ENCODE assay signal across 15 mouse cellular contexts in genomic region chr15:32034790-32035189, GRCm38 (mm10).
A peak's percentile ranks its signal among the peaks of the same experiment; 100 is the strongest.
DNase-seq lines count a peak whose midpoint lies in the region; ATAC-seq and TF ChIP-seq lines count a peak whose summit lies in the region.
"Had no signal": no experiment of that assay in that cellular context is flagged by ENCODE, and none has a peak within 500 bp of the region (broad histone marks: within the 10 kb centered on the region; RNA-seq: fewer than 3 reads in every experiment).

No protein-coding gene starts in this region.

- ATAC-seq in kidney, postnatal 0 days (replicated peaks; ENCODE audit: low FRiP score, low read depth) = no peak
- ATAC-seq in embryonic facial prominence, embryonic 11.5 days (replicated peaks; ENCODE audit: insufficient number of reproducible peaks, low FRiP score, low TSS enrichment, low read depth) = 0 out of 2 replicates have a peak, but pooled peaks have one; percentile 14
- peak; percentile 87 for ATAC-seq in hindbrain, embryonic 15.5 days (ENCODE audit: low FRiP score, low read depth)
- ATAC-seq in neural tube, embryonic 12.5 days (ENCODE audit: low FRiP score, low read depth) = 0 out of 2 replicates have a peak, but pooled peaks have one; percentile 13
- ATAC-seq: intestine, embryonic 16.5 days; lung, postnatal 0 days had no signal

- H3K9ac ChIP-seq in kidney, postnatal 0 days (ENCODE audit: low read depth, low read length) = no peak overlapping the region
- no peak overlapping the region for H3K9ac ChIP-seq in embryonic facial prominence, embryonic 11.5 days (replicated peaks; ENCODE audit: low read length)
- H3K9ac ChIP-seq in hindbrain, embryonic 15.5 days = no peak overlapping the region
- no peak overlapping the region for H3K9ac ChIP-seq in neural tube, embryonic 12.5 days
- H3K9ac ChIP-seq: limb, embryonic 12.5 days had no signal

- no peaks in the 10 kb centered on the region for H3K27me3 ChIP-seq in kidney, postnatal 0 days (ENCODE audit: insufficient read depth, low read length)
- no peaks in the 10 kb centered on the region for H3K27me3 ChIP-seq in embryonic facial prominence, embryonic 11.5 days (ENCODE audit: control insufficient read depth, insufficient read depth, low read length)
- no peaks in the 10 kb centered on the region for H3K27me3 ChIP-seq in hindbrain, embryonic 15.5 days
- no peaks in the 10 kb centered on the region for H3K27me3 ChIP-seq in neural tube, embryonic 12.5 days (replicated peaks)
- no peaks in the 10 kb centered on the region for H3K27me3 ChIP-seq in thymus, adult 2 months (ENCODE audit: control insufficient read depth, insufficient read depth, low read length)
- H3K27me3 ChIP-seq: limb, embryonic 12.5 days had no signal

- H3K4me2 ChIP-seq in kidney, postnatal 0 days (ENCODE audit: low read length) = no peak overlapping the region
- no peak overlapping the region for H3K4me2 ChIP-seq in embryonic facial prominence, embryonic 11.5 days (ENCODE audit: low read depth, low read length)
- H3K4me2 ChIP-seq in hindbrain, embryonic 15.5 days = 0 out of 2 replicates have a peak overlapping the region, but pooled peaks have one; percentile 6
- H3K4me2 ChIP-seq in neural tube, embryonic 12.5 days (replicated peaks) = no peak overlapping the region
- H3K4me2 ChIP-seq: limb, embryonic 12.5 days had no signal

- H3K27ac ChIP-seq in kidney, postnatal 0 days = no peak overlapping the region
- H3K27ac ChIP-seq in embryonic facial prominence, embryonic 11.5 days (replicated peaks; ENCODE audit: low read depth, low read length) = no peak overlapping the region
- H3K27ac ChIP-seq in hindbrain, embryonic 15.5 days (replicated peaks) = no peak overlapping the region
- no peak overlapping the region for H3K27ac ChIP-seq in neural tube, embryonic 12.5 days
- no peak overlapping the region for H3K27ac ChIP-seq in thymus, adult 2 months (ENCODE audit: control insufficient read depth, insufficient read depth, low read length)
- H3K27ac ChIP-seq: limb, embryonic 12.5 days; stomach, postnatal 0 days had no signal

- no peak for TF ChIP-seq POLR2A in thymus, adult 2 months (IDR thresholded peaks at IDR 0.05; ENCODE audit: control insufficient read depth, extremely low read depth, insufficient read depth, low read length, poor library complexity)

- H3K36me3 ChIP-seq in kidney, postnatal 0 days (ENCODE audit: insufficient read depth, low read length) = no peaks in the 10 kb centered on the region
- H3K36me3 ChIP-seq in embryonic facial prominence, embryonic 11.5 days (replicated peaks; ENCODE audit: control insufficient read depth, insufficient read depth, low read depth, low read length) = no peaks in the 10 kb centered on the region
- no peaks in the 10 kb centered on the region for H3K36me3 ChIP-seq in hindbrain, embryonic 15.5 days
- no peaks in the 10 kb centered on the region for H3K36me3 ChIP-seq in neural tube, embryonic 12.5 days
- H3K36me3 ChIP-seq in thymus, adult 2 months (ENCODE audit: control insufficient read depth, insufficient read depth, low read length) = no peaks in the 10 kb centered on the region
- H3K36me3 ChIP-seq: limb, embryonic 12.5 days had no signal

- DNase-seq in kidney, postnatal 0 days (ENCODE audit: low spot score) = peak; percentile 28
- DNase-seq in kidney, postnatal 36 days = no peak
- DNase-seq in embryonic facial prominence, embryonic 11.5 days (ENCODE audit: low spot score) = peak; percentile 47
- DNase-seq in testis, postnatal 10 days (ENCODE audit: low spot score) = no peak
- no peak for DNase-seq in adrenal gland, adult 8-10 months
- DNase-seq in thymus, adult 2 months = no peak
- DNase-seq: cerebellum, adult 11 months; heart, adult 18-20 months had no signal

- no peaks in the 10 kb centered on the region for H3K4me1 ChIP-seq in kidney, postnatal 0 days (replicated peaks; ENCODE audit: insufficient read depth, low read length)
- H3K4me1 ChIP-seq in embryonic facial prominence, embryonic 11.5 days (ENCODE audit: control insufficient read depth, insufficient read depth, low read length) = no peaks in the 10 kb centered on the region
- H3K4me1 ChIP-seq in hindbrain, embryonic 15.5 days (replicated peaks) = peaks cover 10% of the 10 kb centered on the region
- H3K4me1 ChIP-seq in neural tube, embryonic 12.5 days = 0 out of 2 replicates have a peak, but pooled peaks cover 4% of the 10 kb centered on the region
- H3K4me1 ChIP-seq in thymus, adult 2 months (replicated peaks; ENCODE audit: control insufficient read depth, insufficient read depth, low read length) = no peaks in the 10 kb centered on the region

- H3K9me3 ChIP-seq in kidney, postnatal 0 days (replicated peaks; ENCODE audit: low read length) = no peaks in the 10 kb centered on the region
- no peaks in the 10 kb centered on the region for H3K9me3 ChIP-seq in embryonic facial prominence, embryonic 11.5 days (replicated peaks; ENCODE audit: control insufficient read depth, low read length)
- H3K9me3 ChIP-seq in hindbrain, embryonic 15.5 days = no peaks in the 10 kb centered on the region
- no peaks in the 10 kb centered on the region for H3K9me3 ChIP-seq in neural tube, embryonic 12.5 days
- H3K9me3 ChIP-seq: limb, embryonic 12.5 days had no signal

- no peak for TF ChIP-seq CTCF in kidney, postnatal 0 days (IDR thresholded peaks at IDR 0.05; ENCODE audit: low read depth)
- no peak for TF ChIP-seq CTCF in thymus, adult 2 months (IDR thresholded peaks at IDR 0.05; ENCODE audit: borderline replicate concordance, control insufficient read depth, extremely low read depth, insufficient read depth, low read length, poor library complexity)

- 46% methylated on average over 7 of the region's 7 CpGs for WGBS in kidney, postnatal 0 days
- 37% methylated on average over 7 of the region's 7 CpGs for WGBS in embryonic facial prominence, embryonic 11.5 days
- 21% methylated on average over 7 of the region's 7 CpGs for WGBS in hindbrain, embryonic 15.5 days
- 18% methylated on average over 7 of the region's 7 CpGs for WGBS in neural tube, embryonic 12.5 days
- WGBS in thymus, adult 2 months = 58% methylated on average over 7 of the region's 7 CpGs

- no peak overlapping the region for H3K4me3 ChIP-seq in kidney, postnatal 0 days (replicated peaks; ENCODE audit: low read depth, low read length)
- no peak overlapping the region for H3K4me3 ChIP-seq in embryonic facial prominence, embryonic 11.5 days (ENCODE audit: low read depth, low read length)
- no peak overlapping the region for H3K4me3 ChIP-seq in hindbrain, embryonic 15.5 days
- H3K4me3 ChIP-seq in neural tube, embryonic 12.5 days = no peak overlapping the region
- no peak overlapping the region for H3K4me3 ChIP-seq in thymus, adult 2 months (ENCODE audit: control insufficient read depth, insufficient read depth, low read length)
- H3K4me3 ChIP-seq: erythroblast, embryonic 14.5 days; limb, embryonic 12.5 days had no signal

Comparison
In these comparisons a context has a peak if more than half of its experiments do, and no peak if none do; other contexts are left out.
1. DNase-seq: peak in kidney, postnatal 0 days (single experiment) and embryonic facial prominence, embryonic 11.5 days (single experiment); none in kidney, postnatal 36 days (0 of 2), testis, postnatal 10 days (single experiment), adrenal gland, adult 8-10 months (single experiment) and thymus, adult 2 months (single experiment).